Mouse (Mus musculus) C2C12 (cell line): ENCODE measurements around the gene Pipox.

ENCODE experiments used
- CEBPB ChIP-seq: IDR thresholded peaks from one replicate; pipeline ENCODE4 v1.6.1; 2011; ENCODE audit warnings: low read depth, mild to moderate bottlenecking, control low read depth, moderate library complexity
- MAX ChIP-seq: IDR thresholded peaks from one replicate; pipeline ENCODE4 v1.6.1; 2011; ENCODE audit warnings: mild to moderate bottlenecking, control low read depth
- MYOD1 ChIP-seq: IDR thresholded peaks from one replicate; pipeline ENCODE4 v1.6.1; 2011; ENCODE audit warnings: low read depth; ENCODE audit not compliant: control insufficient read depth, insufficient read length

DNA sequence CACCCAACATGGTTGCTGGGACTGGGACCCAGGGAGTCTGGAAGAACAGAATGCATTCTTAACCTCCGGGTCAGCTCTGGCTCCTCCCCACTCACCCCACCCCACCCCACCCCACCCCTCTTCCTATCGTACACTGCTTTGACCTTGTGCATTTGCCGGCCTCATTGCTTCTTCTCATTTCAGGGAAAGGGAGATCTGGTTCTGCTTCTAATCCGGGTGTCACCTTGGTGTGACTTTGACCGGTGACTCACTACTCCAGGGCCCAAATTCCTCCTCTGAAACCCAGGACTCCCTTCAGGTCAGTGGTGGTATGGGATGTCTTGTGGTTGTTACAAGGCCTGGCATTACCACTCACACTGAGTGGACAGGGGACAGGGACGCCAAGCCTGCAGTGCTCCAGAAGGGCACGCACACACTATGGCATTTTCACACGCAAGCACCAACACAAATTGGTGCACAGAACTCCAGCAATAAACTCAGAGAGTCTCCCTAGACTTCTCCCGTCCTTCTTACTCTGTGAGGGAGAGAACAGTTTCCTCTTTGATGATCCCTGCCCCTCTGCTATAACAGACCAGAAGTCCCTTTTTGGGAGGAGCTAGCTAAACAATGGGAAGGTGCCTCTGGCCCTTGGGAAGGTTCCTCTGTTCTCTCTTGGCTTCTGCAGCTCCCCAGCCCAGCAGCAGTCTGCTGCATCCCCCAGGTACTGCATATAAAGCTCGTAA lies 9.2 kb downstream of the Pipox start:
- TF ChIP-seq MAX = no peak
- no peak for TF ChIP-seq MYOD1
- no peak for TF ChIP-seq CEBPB
